Mouse (Mus musculus): ENCODE data around the gene Aak1.
A peak's percentile ranks its signal among the peaks of the same experiment; 100 is the strongest.
"Not testable (repeated sequence)": the region's sequence is repeated elsewhere in the genome, so short reads cannot be mapped to it uniquely, and the experiment has no call there.

Gene Aak1

DNA sequence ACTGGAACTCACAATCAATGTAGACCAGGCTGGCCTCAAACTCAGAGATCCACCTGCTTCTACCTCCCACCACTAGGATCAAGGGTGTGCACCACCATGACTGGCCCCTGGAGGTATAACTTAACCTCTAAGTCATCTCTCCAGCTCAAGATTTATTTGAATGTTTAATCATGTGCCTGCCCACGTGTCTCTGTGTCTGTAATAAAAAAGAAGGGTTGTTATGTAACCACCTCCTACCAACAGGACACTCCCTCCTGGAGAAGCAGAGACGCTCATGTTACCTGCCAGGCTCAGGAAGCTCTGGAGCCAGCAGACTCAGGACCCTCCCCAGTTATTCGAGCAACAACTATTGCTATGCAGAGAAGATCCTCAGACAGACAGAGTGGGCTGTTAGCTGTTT lies 7.4 kb upstream of the Aak1 start:
- no peak for DNase-seq (ENCODE audit: low spot score)

DNA sequence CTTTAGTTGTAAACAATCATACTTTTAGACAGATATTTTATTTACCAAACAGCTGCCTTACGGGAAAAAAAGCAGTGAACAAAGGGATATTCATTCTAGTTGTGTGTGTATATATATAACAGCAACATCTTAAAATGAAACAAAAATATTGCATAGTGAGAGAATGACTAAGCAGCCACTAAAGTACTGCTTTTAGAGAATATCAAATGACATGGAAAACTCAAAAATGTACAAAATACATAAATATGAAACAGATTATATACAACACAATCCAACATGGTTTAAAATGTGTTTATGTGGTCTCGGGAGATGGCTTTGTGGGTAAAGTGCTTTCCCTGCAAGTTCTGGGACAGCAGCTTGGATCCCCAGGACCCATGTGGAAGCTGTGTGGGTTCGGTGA lies 5.7 kb upstream of the Aak1 start:
- no peak for DNase-seq (ENCODE audit: low spot score)

DNA sequence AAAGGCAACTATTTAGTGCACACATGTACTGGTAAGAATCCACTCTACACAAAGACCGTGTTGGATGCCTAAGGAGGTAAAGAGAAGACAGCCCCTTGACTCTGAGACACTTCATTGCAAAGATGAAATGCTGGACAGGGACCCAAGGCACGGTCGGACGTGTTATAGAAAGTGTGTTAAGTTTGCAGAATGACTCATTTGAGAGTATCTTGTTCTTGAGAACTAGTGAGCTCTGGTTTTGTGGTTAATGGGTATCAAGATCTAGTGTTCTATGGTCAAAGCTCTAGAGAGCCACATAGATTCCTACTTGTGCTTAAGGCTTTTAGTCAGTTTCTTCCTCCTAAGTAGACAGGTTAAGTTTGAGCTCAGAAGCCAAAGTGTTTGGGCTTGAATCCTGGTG lies 2.9 kb upstream of the Aak1 start:
- DNase-seq (ENCODE audit: low spot score) = no peak

DNA sequence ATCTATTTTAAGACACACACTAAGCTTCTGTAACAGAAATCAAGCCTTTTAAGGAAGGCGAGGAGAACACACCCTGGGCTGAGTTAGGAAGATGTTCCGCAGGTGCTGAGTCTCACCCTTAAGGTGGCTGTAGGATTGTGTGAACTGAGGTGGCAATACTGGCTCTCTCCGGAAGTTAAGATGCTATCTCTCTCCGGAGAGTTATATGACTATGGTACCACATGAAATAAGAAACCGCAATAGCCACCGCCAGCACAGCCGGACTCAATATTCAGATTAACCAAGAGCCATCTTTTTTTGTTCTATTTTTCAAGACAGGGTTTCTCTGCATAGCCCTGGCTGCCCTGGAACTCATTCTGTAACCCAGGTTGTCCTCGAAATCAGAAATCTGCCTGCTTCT lies 1.5 kb upstream of the Aak1 start:
- DNase-seq (ENCODE audit: low spot score) = no peak

DNA sequence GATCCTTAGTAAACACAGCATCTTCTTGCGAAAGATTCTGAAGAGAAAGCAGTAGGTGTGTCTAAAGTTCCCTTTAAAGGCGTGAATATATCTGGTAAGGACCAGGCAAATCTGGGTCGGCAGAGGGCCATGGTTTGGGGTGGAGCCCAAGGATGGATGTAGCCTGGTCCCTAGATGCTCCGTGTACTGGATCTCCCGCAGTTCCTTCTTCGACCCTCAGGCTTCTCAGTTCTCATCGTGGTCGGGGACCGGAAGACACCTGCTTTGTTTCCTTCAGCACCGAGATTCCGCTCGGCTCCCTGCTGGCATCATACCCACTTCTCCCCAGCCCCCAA lies 770 bp upstream of the Aak1 start:
- DNase-seq (ENCODE audit: low spot score) = no peak

DNA sequence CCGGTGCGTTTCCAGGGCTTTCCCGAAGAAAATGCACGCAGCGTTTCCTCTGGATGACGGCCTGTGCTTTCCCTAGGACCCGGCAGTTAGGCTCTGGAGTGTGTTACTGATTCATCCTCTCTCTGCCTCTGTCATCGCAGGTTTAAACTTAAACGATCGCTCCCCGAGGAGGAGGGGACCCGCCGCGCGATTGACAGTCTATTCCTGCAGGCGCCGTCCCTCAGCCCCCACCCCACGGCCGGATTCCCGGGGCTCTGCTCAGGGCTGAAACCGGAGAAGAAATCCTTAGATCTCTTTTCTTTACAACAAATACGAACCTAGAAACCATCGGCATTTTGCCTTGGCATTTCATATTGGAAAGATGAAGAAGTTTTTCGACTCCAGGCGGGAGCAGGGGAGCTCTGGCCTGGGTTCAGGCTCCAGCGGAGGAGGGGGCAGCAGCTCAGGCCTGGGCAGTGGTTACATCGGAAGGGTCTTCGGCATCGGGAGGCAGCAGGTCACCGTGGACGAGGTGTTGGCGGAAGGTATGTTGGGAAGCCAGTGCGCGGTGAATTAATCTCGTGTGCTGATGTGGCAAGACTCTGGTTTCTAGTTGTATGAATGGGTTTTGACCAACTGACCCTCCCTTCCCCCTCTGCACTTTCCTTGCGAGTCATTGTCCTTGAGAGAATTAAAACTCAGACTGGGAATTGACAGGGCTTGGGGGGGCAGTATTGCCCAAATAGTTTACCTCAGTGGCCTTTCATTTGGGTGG lies 552 bp downstream of the Aak1 start:
- DNase-seq (ENCODE audit: low spot score) = peak; percentile 66

DNA sequence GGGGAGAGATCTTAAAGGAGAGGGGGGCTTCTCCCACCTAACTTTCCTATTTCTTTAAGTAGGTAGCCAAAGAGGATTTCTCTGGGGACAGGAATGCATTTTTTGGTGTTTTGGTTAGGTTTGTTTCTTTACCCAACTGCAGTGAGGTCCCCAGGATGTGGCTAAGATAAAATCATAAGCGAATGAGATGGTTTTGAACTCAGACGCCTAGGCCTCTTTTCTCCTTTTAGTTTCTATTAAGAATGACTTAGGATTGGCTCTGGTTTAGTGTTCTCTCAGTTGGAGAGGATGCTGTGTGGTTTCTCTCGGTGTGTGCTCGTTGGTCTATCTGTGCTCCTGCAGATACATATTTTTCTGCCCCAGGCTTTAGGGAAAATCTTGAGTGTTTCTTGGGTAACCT lies 1.3 kb downstream of the Aak1 start:
- no peak for DNase-seq (ENCODE audit: low spot score)

DNA sequence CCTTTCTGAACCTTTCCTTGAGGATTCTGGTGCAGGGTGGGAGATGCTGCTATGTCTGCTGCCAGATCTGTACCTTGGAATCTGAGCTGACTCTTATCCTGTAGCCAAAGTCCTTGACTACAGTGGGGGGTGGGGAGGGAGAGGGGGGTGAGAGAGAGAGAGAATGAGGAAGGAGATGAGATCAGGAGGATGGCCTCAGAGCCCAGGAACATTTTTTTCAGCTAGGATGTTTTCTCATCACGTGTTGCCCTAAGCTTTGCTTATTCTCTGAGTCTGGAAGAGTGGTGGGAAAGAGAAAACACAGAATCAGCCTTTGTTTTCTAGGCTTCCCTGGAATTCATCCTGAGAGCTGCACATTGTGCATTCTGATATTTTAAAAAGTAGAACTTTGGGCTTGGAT lies 2.2 kb downstream of the Aak1 start:
- DNase-seq (ENCODE audit: low spot score) = no peak

DNA sequence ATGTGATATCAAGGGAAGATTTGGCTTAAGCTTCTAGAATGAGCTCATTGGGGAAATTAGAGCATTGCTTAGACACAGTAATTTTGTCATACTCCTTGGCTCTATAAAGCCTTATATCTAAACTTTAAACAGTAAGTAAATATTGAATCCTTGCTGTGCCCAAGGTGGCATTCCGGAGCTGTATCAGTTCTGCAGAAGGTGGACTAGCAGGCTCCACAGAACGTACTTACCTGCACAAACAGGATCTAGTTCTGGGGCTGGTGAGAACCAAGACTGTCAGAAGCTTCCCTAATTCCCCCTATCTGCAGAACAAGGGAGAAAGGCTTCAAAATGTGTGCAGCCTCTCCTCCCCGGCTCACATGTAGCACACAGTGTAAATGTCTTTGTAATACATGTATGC lies 4.6 kb downstream of the Aak1 start:
- no peak for DNase-seq (ENCODE audit: low spot score)

DNA sequence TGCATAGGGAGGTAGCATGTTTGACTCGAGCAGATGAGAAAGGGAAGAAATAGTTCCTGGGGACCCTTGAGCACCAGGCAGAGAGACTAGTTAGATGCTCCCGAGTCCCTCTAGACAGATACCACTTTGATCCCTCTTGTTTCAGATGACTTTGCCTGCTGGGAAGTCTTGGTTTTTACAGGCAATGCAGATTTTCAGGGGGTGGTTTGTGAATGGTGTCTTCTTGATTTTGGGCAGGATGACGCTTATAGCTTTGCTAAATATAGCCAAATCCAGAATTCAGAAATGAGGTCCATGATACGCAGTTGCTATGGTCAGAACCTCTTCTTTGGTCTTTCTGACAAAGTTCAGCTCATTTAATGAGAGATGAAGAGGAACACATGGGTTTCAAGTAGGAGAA lies 5.6 kb downstream of the Aak1 start:
- no peak for DNase-seq (ENCODE audit: low spot score)

DNA sequence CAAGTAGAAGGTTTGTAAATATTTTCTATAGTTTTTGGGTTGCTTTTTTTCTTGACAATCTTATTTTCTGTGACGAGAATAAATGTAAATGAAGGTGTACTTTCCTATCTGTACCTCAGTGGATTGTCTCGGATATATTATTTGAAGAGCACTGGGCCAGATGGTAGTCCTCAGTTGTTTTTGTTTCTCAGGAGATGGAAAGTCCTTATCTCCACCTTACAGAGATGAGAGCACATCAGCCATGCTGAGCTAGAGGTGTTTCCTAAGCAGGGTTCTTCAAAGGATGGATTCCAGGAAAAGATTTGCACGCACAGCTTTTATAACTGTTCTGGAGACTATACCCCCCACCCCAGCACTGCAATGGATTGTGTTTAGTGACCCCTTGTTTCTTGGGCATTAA lies 9.3 kb downstream of the Aak1 start:
- no peak for DNase-seq (ENCODE audit: low spot score)

DNA sequence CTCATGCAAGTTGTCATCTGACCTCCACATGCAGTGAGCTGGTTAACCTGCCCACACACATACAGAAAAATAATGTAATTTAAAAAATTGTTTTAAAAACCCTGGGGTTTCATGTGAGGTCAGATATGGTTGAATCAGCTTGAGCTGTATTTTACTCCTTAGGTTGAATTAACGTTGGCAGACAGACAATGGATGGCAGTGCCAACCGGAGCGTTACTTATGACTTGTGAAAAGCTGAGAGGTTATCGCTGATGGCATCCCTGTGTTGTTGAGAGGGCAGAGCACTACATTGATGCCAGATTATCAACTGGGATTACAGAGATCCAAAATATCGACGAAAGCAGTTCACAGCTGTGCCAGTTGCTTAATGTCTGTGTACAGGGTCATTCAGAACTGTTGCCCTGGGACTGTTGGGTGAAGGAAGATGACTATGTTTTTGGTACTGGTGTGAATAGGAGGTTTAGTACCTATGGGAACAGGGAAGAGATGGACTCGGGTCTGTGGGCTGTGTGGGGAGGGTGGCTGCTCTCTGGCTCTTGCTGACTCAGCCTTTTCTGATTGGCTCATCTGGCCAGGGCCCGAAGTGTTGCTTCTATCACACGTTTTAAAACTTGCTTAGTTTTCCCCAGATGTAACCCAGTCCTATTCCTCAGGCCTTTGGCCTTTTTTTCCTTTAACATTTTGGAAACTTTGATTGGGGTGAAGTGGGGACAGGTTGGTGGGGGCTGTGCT lies 11.6 kb downstream of the Aak1 start:
- no peak for DNase-seq (ENCODE audit: low spot score)

DNA sequence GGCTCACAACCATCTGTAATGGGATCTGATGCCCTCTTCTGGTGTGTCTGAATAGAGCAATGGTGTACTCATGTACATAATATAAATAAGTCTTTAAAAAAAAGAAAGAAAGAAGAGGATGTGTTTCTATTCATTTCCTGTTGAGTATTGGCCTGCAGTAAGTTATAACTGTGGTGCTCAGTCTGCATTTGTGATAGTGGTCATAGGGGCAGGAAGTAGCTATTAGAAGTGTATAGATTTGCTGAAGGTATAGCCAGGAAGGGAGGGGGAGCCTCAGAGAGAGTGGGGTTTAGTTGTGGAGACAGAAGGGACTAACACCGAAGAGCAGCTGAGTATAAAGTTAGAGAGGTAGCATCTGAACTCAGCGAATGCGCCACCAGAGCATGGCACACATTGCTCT lies 15.0 kb downstream of the Aak1 start:
- DNase-seq (ENCODE audit: low spot score) = no peak

DNA sequence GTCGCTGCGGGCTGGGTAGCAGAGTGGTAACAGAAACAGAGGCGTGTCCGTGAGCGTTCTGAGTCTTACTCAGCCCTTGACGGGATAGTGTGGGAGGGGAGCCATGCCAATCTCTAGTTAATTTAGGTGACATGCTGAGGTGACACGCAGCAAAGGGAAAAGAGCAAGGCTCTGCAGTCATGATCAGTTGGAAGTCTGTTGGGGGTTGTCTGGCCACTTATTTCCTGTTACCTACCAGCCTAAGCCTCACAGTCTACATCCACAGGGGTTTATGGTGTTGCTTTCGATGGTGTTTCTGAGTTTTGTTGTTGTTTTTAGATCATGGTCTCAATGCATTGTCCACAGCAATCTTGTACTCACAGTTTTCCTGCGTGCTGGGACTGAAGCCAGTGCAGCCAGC lies 21.0 kb downstream of the Aak1 start:
- no peak for DNase-seq (ENCODE audit: low spot score)

DNA sequence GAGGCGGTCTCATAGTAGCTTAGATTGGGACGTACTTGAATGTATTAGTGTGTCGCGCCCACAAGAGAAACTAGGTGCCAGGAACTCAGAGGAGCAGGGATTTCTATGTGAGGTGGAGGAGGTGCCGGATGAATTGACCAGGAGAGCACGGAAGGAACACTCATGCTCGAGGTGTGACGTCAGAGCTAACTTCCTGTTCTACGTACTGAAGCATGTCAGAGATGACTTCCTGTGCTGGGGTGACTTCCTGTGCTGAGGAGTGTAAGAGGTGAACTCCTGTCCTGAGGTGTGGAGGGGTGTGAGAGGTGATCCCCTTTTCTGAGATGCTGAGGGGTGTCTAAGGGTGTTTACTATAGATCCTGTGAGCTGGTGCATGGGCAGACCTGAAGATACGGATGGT lies 22.5 kb downstream of the Aak1 start:
- DNase-seq (ENCODE audit: low spot score) = no peak

DNA sequence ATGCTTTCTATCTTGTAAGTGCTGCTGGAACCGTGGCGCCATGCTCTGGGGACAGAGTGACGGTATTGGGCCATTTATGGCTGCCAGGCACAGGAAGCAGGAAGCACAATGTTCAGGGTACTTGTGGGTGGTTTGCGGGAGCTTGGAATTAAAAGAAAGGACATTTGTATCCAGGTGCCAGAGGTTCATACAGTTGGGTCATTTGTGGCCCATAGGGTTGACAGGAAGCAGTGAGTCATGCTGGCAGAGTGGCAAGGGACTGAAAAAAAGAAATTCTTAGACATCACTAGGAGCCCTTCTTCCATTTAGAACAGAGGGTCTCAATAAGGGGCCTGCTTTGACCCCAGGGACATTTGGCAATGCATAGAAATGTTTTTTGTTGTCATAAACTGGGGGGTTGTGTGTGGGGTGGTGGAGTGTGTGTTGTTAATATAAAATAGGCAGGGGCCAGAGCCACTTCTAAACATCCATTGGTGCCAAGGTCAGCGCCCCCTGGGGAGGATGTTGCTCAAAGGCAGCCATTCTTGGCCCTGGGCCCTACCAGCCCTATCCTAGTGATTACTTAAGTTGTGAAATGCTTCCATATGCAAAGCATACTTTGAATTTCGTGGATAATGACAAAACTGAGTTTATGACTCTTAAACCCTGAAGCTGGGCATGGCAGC lies 25.5 kb downstream of the Aak1 start:
- no peak for DNase-seq (ENCODE audit: low spot score)

DNA sequence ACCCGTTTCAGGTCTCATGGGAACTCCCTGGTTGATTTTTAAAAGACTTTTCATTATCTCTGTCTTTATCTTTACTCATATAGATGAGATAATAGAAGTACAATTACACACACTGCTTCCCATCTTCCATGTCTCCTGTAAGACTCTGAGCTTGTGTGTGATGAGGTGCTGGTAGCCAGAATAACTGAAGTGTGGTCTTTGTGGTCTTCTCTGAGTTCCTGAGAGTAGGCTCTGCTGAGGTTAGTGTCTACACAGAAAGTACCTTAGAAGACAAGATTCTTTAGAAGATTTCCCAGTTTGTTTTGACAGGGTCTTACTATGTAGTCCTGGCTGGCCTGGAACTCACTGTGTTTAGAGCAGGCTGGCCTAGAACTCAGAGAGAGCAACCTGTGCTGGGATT lies 27.1 kb downstream of the Aak1 start:
- no peak for DNase-seq (ENCODE audit: low spot score)

DNA sequence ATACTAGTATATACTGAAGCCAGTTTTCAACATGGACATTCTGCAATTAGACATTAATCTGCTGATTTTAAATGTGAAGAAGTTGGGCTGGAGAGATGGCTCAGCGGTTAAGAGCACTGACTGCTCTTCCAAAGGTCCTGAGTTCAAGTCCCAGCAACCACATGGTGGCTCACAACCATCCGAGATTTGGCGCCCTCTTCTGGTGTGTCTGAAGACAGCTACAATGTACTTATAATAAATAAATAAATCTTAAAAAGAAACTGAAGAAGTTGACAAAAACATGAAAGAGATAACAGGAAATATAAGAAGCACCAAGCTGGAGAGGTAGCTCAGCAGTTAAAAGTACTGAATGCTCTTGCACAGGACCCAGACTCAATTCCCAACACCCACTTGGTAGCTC lies 29.3 kb downstream of the Aak1 start:
- DNase-seq (ENCODE audit: low spot score) = not testable (repeated sequence)

DNA sequence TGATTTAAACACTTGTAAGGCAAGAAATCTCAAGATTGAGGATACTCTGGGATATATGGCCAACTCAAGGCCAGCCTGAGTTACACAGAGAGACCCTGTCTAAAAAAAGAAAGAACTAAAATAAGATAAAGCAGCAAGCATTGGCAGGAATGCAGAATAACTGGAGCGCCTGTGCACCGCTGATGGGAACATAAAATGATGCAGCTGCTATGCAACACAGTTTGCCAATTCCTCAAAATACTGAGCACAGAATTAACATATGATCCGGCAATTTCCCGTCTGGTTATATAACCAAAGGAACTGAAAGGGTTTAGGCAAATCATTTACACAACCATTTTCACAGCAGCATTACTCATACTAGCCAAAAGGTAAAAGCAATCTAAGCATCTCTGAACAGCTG lies 30.0 kb downstream of the Aak1 start:
- no peak for DNase-seq (ENCODE audit: low spot score)

DNA sequence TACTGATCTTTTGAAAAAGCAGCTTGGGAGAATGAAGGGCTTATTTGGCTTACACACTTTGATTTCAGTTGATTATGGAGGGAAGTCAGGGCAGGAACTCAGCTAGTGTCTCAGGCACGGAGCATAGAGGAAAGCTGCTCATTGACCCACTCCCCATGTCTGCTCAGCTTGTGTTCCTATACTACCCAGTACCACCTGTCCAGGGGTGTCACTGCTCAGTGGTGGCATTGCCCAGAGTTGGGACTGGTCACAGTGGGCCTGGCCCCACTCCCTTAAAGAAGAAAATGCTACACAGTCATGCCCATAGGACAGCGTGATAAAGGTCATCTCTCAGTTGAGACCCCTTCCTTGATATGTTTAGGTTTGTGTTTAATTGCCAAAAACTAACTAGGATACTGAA lies 34.9 kb downstream of the Aak1 start:
- DNase-seq (ENCODE audit: low spot score) = no peak

DNA sequence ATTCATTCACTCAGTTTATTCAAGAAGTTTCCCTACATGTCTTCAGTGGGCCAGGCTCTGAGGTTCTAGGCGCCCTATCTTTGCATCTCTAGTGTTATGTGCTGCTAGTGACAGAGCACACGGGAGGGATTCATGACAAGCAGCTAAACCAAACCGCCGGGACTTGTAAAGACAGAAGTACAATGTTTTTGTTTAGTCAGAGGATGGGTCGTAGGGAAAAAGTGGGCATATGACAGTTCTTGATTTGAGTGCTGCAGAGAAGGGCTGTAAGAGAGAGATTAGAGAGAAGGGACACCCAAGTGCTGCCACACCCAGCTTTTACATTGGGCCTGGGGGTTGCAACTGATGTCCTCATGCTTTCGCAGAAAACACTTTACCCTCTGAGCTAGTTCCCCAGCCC lies 35.4 kb downstream of the Aak1 start:
- DNase-seq (ENCODE audit: low spot score) = no peak

DNA sequence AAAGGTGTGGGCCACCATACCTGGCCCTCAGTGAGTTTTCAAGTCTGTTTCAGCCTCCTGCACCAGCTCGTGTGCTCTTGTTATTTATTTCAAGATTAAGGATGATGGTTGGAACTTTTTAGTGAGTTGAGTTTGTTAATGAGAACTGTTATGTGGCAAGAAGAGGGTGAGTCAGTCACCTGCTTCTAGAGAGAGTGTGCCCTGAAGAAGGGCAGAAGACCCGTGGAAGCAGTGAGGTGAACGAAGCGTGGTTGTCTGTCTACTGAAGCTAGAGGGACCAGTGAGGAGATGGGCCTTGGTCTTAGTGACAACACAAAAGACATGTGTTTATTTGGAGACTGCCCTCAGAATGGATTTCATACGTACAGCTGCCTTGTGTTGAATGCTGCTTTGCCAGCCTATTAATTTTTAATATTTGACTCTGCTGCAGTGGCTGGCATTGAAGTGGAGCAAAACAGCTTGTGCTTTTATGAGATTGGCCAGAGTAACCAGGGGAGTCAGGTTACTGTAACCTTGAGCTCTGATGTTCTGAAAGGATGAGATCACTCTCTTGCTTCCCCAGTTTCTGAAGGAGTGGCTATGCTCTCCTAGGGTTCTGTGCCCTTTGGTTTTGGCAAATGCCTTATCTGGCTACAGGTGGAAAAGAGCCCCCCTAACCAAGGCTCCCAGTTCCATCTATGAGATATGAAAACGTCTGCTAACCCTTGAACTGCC lies 36.7 kb downstream of the Aak1 start:
- peak; percentile 9 for DNase-seq (ENCODE audit: low spot score)

DNA sequence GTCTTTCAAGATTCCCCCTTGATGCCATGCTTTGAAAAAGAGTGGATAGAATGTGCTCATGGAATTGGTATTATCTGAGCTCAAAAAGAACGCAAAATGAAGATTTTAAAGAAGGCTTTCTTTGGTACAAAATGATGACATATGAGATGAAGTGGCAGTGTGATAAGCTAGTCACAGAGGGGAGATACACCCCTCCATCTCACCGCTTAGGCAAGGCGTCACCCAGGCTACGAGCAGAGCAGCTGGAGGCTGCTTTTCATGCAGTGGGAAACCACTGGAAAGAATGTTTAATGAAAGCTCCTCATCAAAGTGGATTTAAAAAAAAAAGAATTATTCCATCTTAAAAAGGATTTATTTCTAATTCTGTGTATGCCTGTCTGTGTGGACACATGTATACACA lies 37.5 kb downstream of the Aak1 start:
- DNase-seq (ENCODE audit: low spot score) = no peak

Data from embryo, embryonic 10.5 days (tissue).